Mouse (Mus musculus) liver, adult (tissue): ENCODE measurements at regions not wholly inside any gene's neighbourhood (a gene's known extent, or its start where the extent isn't known, plus 50 kb on each side); places are given as distances from the start of the nearest gene placed in this dataset.

Experiments used
- GATA4 ChIP-seq: IDR thresholded peaks from 2 replicates; pipeline ENCODE4 v1.6.1; 2014; ENCODE audit warnings: mild to moderate bottlenecking, low read length; ENCODE audit not compliant: insufficient replicate concordance

GRCm38 (mm10) chr13:60522719-60523450 lies 78.9 kb upstream of the Dapk1 start:
- no peak for TF ChIP-seq GATA4

GRCm38 (mm10) chr13:60527806-60528205 lies 73.9 kb upstream of the Dapk1 start:
- TF ChIP-seq GATA4, result no peak

GRCm38 (mm10) chr13:60528819-60529218 lies 72.9 kb upstream of the Dapk1 start:
- no peak for TF ChIP-seq GATA4

GRCm38 (mm10) chr13:60529381-60530069 lies 72.2 kb upstream of the Dapk1 start:
- TF ChIP-seq GATA4, result no peak

GRCm38 (mm10) chr13:60533871-60534427 lies 67.8 kb upstream of the Dapk1 start:
- TF ChIP-seq GATA4, result no peak

GRCm38 (mm10) chr13:60534501-60534900 lies 67.2 kb upstream of the Dapk1 start:
- TF ChIP-seq GATA4, result no peak

GRCm38 (mm10) chr13:60535045-60535444 lies 66.7 kb upstream of the Dapk1 start:
- no peak for TF ChIP-seq GATA4

- TF ChIP-seq GATA4, result no peak
Measured at GRCm38 (mm10) chr13:60536725-60537124, 65.0 kb upstream of the Dapk1 start.

- no peak for TF ChIP-seq GATA4
Measured at GRCm38 (mm10) chr13:60538110-60538509, 63.6 kb upstream of the Dapk1 start.

GRCm38 (mm10) chr13:60541165-60541564 lies 60.6 kb upstream of the Dapk1 start:
- TF ChIP-seq GATA4, result no peak

- no peak for TF ChIP-seq GATA4
Measured at GRCm38 (mm10) chr13:60544363-60544762, 57.4 kb upstream of the Dapk1 start.

- TF ChIP-seq GATA4, result no peak
Measured at GRCm38 (mm10) chr13:60545999-60546733, 55.6 kb upstream of the Dapk1 start.
